Mouse (Mus musculus) liver, adult 2 months (tissue): ENCODE data around the gene Gsta1. TPM values are rescaled to one million over a fixed set of nuclear protein-coding genes. Genes with fewer than 3 reads are reported as not detected.
"Not testable (repeated sequence)": the region's sequence is repeated elsewhere in the genome, so short reads cannot be mapped to it uniquely, and the experiment has no call there.

Experiments used
- DNase-seq: peaks from one replicate; pipeline ENCODE4 v3.0.0-alpha.2; 2011; ENCODE audit warnings: low read depth, low spot score; ENCODE audit errors: extremely low read depth
- H3K27ac ChIP-seq: fragments of 200-500 bp; replicated peaks from 2 replicates; pipeline ENCODE4 v1.5.1; 2012; ENCODE audit warnings: low read depth, mild to moderate bottlenecking, control low read depth, inconsistent platforms, low read length; ENCODE audit not compliant: insufficient read depth
- H3K27me3 ChIP-seq: fragments of 200-500 bp; 2 replicates; pipeline ENCODE4 v1.6.1; 2012; ENCODE audit warnings: mild to moderate bottlenecking, moderate library complexity, low read length, inconsistent platforms; ENCODE audit not compliant: control insufficient read depth, insufficient read depth
- H3K36me3 ChIP-seq: fragments of 200-500 bp; 2 replicates; pipeline ENCODE4 v1.6.1; 2012; ENCODE audit warnings: low read length, inconsistent platforms; ENCODE audit not compliant: control insufficient read depth, insufficient read depth
- H3K4me1 ChIP-seq: fragments of 200-500 bp; 2 replicates; pipeline ENCODE4 v1.6.1; 2011; ENCODE audit warnings: low read length; ENCODE audit not compliant: control insufficient read depth, insufficient read depth
- H3K4me3 ChIP-seq: fragments of 200-500 bp; 2 replicates; pipeline ENCODE4 v1.5.1; 2011; ENCODE audit warnings: low read depth, mild to moderate bottlenecking, control low read depth, low read length, moderate library complexity; ENCODE audit not compliant: insufficient read depth
- H3K79me2 ChIP-seq: fragments of 200-500 bp; 2 replicates; pipeline ENCODE4 v1.6.1; 2012; ENCODE audit warnings: inconsistent platforms, mild to moderate bottlenecking, low read length, moderate library complexity; ENCODE audit not compliant: control insufficient read depth, insufficient read depth
- H3K9ac ChIP-seq: fragments of 200-500 bp; 2 replicates; pipeline ENCODE4 v1.6.1; 2012; ENCODE audit warnings: low read depth, mild to moderate bottlenecking, control low read depth, inconsistent platforms, low read length
- CTCF ChIP-seq: fragments of 200-500 bp; IDR thresholded peaks from 2 replicates; pipeline ENCODE4 v1.5.1; 2011; ENCODE audit warnings: low read depth, low read length, control low read depth
- POLR2A ChIP-seq: fragments of 200-500 bp; IDR thresholded peaks from 2 replicates; pipeline ENCODE4 v1.6.1; 2011; ENCODE audit warnings: low read length, control low read depth; ENCODE audit not compliant: insufficient read depth; ENCODE audit errors: extremely low read depth
- WGBS: fragments of 180-500 bp; shearing (Covaris S2); methylation state at CpG from one replicate; pipeline ENCODE4 v1.1.7; 2018; 5-methylcytosine and 5-hydroxymethylcytosine counted together
- polyA plus RNA-seq: library from polyadenylated mRNA; depleted of rRNA; stranded (reverse); fragments of >200 nt; gene quantifications from 2 replicates; pipeline ENCODE4 v1.2.3, GENCODE M21; 2012; rRNA removed
- total RNA-seq: library from RNA; depleted of rRNA; stranded (reverse); fragments of >200 nt; gene quantifications from 2 replicates; pipeline ENCODE4 v1.2.3, GENCODE M21; 2014; rRNA removed

Gene Gsta1
- 6.1 and 42.4 TPM in 2 replicates for total RNA-seq
- 1.0 and 2.8 TPM in 2 replicates for polyA plus RNA-seq

- H3K4me1 ChIP-seq, H3K27ac ChIP-seq, H3K9ac ChIP-seq, H3K4me3 ChIP-seq, H3K79me2 ChIP-seq, H3K36me3 ChIP-seq, H3K27me3 ChIP-seq: not testable (repeated sequence)
- WGBS: 15% methylated on average over 3 of the region's 3 CpGs
- DNase-seq: peak; percentile 56
Observed at GRCm38 (mm10) chr9:78230461-78230860, at the start of gene Gsta1. TSS of gene Gsta1 (plus strand) at chr9:78230656.

GRCm38 (mm10) chr9:78182474-78182873 is 48.0 kb upstream of the Gsta1 start, which contains the start of gene Gsta4:
TSS of gene Gsta4 (plus strand) at chr9:78182774.
- H3K27me3 ChIP-seq, H3K4me1 ChIP-seq, DNase-seq, H3K9ac ChIP-seq, H3K79me2 ChIP-seq, H3K27ac ChIP-seq, H3K36me3 ChIP-seq, H3K4me3 ChIP-seq: not testable (repeated sequence)
- 95% methylated on average over 4 of the region's 7 CpGs for WGBS

- no peaks in the 10 kb centered on the region for H3K4me1 ChIP-seq
- no peaks in the 10 kb centered on the region for H3K79me2 ChIP-seq
- no peak for DNase-seq
- no peak overlapping the region for H3K9ac ChIP-seq
- no peaks in the 10 kb centered on the region for H3K27me3 ChIP-seq
- TF ChIP-seq CTCF (no peak), POLR2A (no peak)
- H3K27ac ChIP-seq: no peak overlapping the region
- no peak overlapping the region for H3K4me3 ChIP-seq
- no peaks in the 10 kb centered on the region for H3K36me3 ChIP-seq
- WGBS: 83% methylated on average over 9 of the region's 9 CpGs
Observed at GRCm38 (mm10) chr9:78185686-78186085, 44.8 kb upstream of the Gsta1 start.

- H3K36me3 ChIP-seq: no peaks in the 10 kb centered on the region
- peaks cover 2% of the 10 kb centered on the region; the same call in 1 of the 2 replicates for H3K4me1 ChIP-seq
- no peaks in the 10 kb centered on the region for H3K27me3 ChIP-seq
- H3K9ac ChIP-seq: no peak overlapping the region
- TF ChIP-seq CTCF (no peak), POLR2A (no peak)
- DNase-seq: no peak
- no peak overlapping the region for H3K4me3 ChIP-seq
- no peaks in the 10 kb centered on the region for H3K79me2 ChIP-seq
- 89% methylated on average over 8 of the region's 8 CpGs for WGBS
- H3K27ac ChIP-seq: no peak overlapping the region
Observed at GRCm38 (mm10) chr9:78188910-78189309, 41.5 kb upstream of the Gsta1 start.

GRCm38 (mm10) chr9:78190651-78191634 is 39.5 kb upstream of the Gsta1 start:
- Histone ChIP-seq H3K79me2 (no peaks in the 10 kb centered on the region; the same call in 1 of the 2 replicates), H3K27me3 (no peaks in the 10 kb centered on the region), H3K9ac (no peak overlapping the region), H3K36me3 (no peaks in the 10 kb centered on the region), H3K4me3 (no peak overlapping the region), H3K27ac (no peak overlapping the region), H3K4me1 (peaks cover 3% of the 10 kb centered on the region; the same call in 1 of the 2 replicates)
- DNase-seq: no peak
- WGBS: 35% methylated on average over 19 of the region's 19 CpGs
- TF ChIP-seq POLR2A (no peak), CTCF (no peak)

GRCm38 (mm10) chr9:78191736-78192135 is 38.7 kb upstream of the Gsta1 start:
- no peaks in the 10 kb centered on the region for H3K36me3 ChIP-seq
- H3K9ac ChIP-seq: peak overlapping the region; percentile 56; the same call in 1 of the 2 replicates
- peak; percentile 92 for DNase-seq
- peak overlapping the region; percentile 61 for H3K4me3 ChIP-seq
- H3K27me3 ChIP-seq: no peaks in the 10 kb centered on the region
- TF ChIP-seq POLR2A (no peak), CTCF (no peak)
- no peaks in the 10 kb centered on the region; the same call in 1 of the 2 replicates for H3K79me2 ChIP-seq
- H3K27ac ChIP-seq: peak overlapping the region; percentile 20; the same call in 1 of the 2 replicates
- WGBS: 1% methylated on average over 18 of the region's 18 CpGs
- H3K4me1 ChIP-seq: peaks cover 3% of the 10 kb centered on the region; the same call in 1 of the 2 replicates
